Mouse (Mus musculus) bone marrow macrophage, adult 2 months (primary cell): ENCODE data around the gene Apol6. TPM values are rescaled to one million over a fixed set of nuclear protein-coding genes. Genes with fewer than 3 reads are reported as not detected.
"Not testable (repeated sequence)": the region's sequence is repeated elsewhere in the genome, so short reads cannot be mapped to it uniquely, and the experiment has no call there.

Source experiments
- H3K27ac ChIP-seq: 2 replicates; pipeline ENCODE4 v1.5.1; 2012; ENCODE audit warnings: low read depth, low read length; ENCODE audit not compliant: insufficient read depth
- H3K4me1 ChIP-seq: 2 replicates; pipeline ENCODE4 v1.6.1; 2012; ENCODE audit warnings: low read length; ENCODE audit not compliant: control insufficient read depth, insufficient read depth
- H3K4me3 ChIP-seq: 2 replicates; pipeline ENCODE4 v1.5.1; 2012; ENCODE audit warnings: mild to moderate bottlenecking, low read length, moderate library complexity; ENCODE audit not compliant: insufficient read depth
- CTCF ChIP-seq: IDR thresholded peaks from 2 replicates; pipeline ENCODE4 v1.5.1; 2012; ENCODE audit warnings: low read depth, mild to moderate bottlenecking, low read length, moderate library complexity
- POLR2A ChIP-seq: IDR thresholded peaks from 2 replicates; pipeline ENCODE4 v1.6.1; 2012; ENCODE audit warnings: mild to moderate bottlenecking, low read depth, low read length, borderline replicate concordance
- polyA plus RNA-seq: library from polyadenylated mRNA; stranded (reverse); fragments of >200 nt; gene quantifications from 2 replicates; pipeline ENCODE4 v1.2.4, GENCODE M21; 2012; ENCODE audit not compliant: missing spikeins, insufficient read depth, insufficient read length

Apol6 gene
- polyA plus RNA-seq, 1 experiment, result not detected

GRCm38 (mm10) chr15:77050570-77050969 lies 6.0 kb downstream of the Apol6 start, which contains the start of gene Mb:
Mb (minus strand) TSS chr15:77050670.
- H3K4me3 ChIP-seq, result no peak within 1 kb of the TSS
- H3K4me1 ChIP-seq, result no peaks in the 10 kb centered on the region
- TF ChIP-seq POLR2A (no peak), CTCF (no peak)
- H3K27ac ChIP-seq, result no peak within 1 kb of the TSS

GRCm38 (mm10) chr15:77052176-77052575 lies 7.6 kb downstream of the Apol6 start:
- Histone ChIP-seq H3K4me3 (no peak overlapping the region), H3K4me1 (no peaks in the 10 kb centered on the region), H3K27ac (no peak overlapping the region)
- no peak for TF ChIP-seq POLR2A
- TF ChIP-seq CTCF, result no peak

GRCm38 (mm10) chr15:77053021-77053420 lies 8.5 kb downstream of the Apol6 start:
- no peak overlapping the region for H3K4me3 ChIP-seq
- TF ChIP-seq CTCF, result no peak
- no peaks in the 10 kb centered on the region for H3K4me1 ChIP-seq
- no peak overlapping the region for H3K27ac ChIP-seq

DNA sequence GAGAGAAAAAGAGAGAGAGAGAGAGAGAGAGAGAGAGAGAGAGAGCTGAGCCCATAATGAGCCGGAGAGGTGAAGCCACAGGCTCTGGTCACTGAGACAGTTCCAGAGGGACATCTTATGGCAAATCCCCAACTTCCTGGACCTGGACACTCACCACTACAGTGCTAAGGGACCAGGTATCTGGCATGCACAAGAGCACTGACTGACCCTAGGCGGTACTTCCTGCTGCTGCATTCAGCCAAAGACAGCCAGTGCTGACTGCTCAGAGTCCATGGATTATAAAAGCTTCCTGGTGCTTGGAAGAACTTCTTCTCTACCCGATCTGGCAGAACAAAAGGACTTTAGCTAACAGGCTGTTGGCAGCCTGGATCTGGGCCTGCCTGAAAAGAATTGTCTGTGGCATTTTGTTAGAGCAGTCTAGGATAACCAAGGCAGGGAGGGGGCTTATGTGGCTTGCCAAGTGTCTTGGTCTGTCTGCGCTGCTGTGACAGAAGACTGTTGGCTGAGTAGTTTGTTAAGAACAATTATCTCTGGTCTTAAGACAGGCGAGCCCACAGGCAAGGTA lies 10.2 kb downstream of the Apol6 start:
- H3K4me1 ChIP-seq, result no peaks in the 10 kb centered on the region
- no peak overlapping the region for H3K27ac ChIP-seq
- no peak overlapping the region for H3K4me3 ChIP-seq
- TF ChIP-seq CTCF (no peak), POLR2A (no peak)

DNA sequence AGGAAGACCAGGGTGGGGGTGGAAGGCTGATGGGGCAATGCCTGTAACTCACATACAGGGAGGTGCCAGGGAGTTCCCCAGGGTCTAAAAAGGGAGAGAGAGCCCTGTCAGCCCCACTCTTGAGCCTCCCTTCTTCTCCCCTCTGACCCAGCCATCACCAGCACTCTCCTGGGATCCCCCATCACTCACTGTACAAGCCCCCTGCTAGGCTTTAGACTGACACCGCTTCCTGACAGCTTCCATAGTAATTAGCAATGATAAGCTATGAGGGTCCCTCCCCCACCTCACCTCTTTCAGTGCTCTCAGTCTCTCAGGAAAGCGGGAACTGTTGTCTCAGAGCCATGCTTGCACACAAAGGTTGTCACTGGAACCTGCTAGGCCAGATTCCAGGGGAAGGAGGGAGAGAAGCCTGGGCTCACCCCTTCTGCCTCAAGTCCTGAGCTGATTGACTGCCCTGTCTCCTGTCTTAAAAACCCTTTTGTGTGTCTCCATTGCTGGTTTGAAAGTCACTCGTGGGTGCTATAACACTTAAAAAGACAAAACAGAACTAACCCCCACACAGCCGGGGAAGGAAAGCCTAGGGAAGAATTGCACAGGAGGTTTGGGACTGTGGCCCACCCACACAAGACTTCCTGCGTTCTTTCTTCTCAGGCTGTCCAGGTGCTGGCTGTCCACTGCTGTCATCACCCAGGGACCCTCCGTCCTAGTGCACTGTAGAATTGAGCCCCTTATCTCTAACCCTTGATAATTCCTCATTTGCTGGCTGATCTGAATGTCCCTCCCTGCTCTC lies 11.7 kb downstream of the Apol6 start:
- Histone ChIP-seq H3K4me1 (no peaks in the 10 kb centered on the region), H3K4me3 (no peak overlapping the region), H3K27ac (no peak overlapping the region)
- no peak for TF ChIP-seq POLR2A
- TF ChIP-seq CTCF, result no peak

DNA sequence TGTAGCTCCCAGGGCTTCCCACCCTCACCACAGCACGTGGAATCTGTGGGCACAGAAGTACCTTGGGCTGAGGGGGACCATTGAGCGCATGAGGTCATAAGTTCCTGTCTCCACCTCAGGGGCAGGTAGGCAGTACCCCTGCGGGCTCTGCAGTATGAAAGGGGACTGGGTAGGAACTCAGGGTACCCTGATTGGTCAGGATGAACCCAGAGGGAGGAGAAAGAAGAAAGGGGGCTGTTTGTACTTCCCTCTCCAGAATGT lies 12.2 kb downstream of the Apol6 start:
- Histone ChIP-seq H3K27ac (no peak overlapping the region), H3K4me1 (no peaks in the 10 kb centered on the region), H3K4me3 (no peak overlapping the region)
- TF ChIP-seq POLR2A (no peak), CTCF (no peak)

- TF ChIP-seq CTCF, result no peak
- no peak for TF ChIP-seq POLR2A
- no peak overlapping the region for H3K4me3 ChIP-seq
- no peaks in the 10 kb centered on the region for H3K4me1 ChIP-seq
- no peak overlapping the region for H3K27ac ChIP-seq
These were observed 14.0 kb downstream of the Apol6 start for GRCm38 (mm10) chr15:77058566-77058965.

GRCm38 (mm10) chr15:77059416-77059815 lies 14.9 kb downstream of the Apol6 start:
- H3K4me1 ChIP-seq, H3K4me3 ChIP-seq, H3K27ac ChIP-seq: not testable (repeated sequence)

DNA sequence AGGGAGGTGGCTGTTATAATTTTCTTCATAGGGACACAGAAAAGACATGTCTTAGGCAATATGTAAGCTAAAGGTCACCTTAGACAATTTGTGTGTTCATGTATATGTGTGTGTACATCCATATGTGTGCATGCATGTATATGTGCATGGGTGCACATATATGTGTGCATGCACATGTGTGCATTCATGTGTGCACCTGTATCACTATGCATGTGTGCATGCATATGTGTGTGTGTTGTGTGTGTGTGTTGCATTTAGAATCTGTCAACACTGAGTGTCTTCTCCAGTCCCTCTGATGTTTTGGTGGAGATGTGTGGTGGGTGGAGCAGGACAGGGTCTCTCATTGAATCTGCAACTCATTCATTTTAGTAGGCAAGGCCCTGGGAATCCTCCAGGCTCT lies 18.2 kb downstream of the Apol6 start:
- H3K27ac ChIP-seq, result no peak overlapping the region
- no peaks in the 10 kb centered on the region for H3K4me1 ChIP-seq
- H3K4me3 ChIP-seq, result no peak overlapping the region
- TF ChIP-seq CTCF, result no peak
- TF ChIP-seq POLR2A, result no peak

DNA sequence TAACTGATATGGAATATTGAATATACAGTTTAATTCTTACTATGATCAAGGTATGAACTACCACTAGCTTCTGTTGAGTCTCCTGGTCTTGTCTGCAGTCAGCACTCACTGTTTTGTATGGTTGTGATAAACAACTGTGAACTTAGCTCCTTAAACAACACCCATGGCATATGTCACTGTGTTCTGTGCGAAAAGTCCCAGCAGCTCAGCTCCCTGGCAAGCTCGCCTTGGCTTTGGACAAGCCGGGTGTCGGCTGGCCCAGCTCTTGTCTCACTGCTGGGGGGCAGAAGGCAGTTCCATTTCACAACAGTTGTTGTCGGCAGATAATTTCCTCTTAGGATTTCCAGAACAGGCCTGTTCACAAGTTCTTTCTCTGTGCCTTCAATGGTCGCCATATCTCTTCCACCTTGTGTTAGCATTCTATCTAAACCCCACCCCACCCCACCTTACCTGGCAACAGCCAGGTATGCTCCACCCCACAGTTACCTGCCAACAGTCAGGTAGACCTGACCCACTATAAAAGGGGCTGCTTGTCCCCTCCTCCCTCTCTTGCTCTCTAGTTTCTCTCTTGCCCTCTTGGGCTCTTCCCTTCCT lies 20.8 kb downstream of the Apol6 start:
- Histone ChIP-seq H3K4me1 (no peaks in the 10 kb centered on the region), H3K27ac (no peak overlapping the region), H3K4me3 (no peak overlapping the region)
- no peak for TF ChIP-seq POLR2A
- TF ChIP-seq CTCF, result no peak
